Mouse (Mus musculus): ENCODE measurements around the gene Itga4. TPM values are rescaled to one million over a fixed set of nuclear protein-coding genes. Genes with fewer than 3 reads are reported as not detected.

The Itga4 gene
- polyA plus RNA-seq, 1 experiment = 4.5 TPM

GRCm38 (mm10) chr2:79351179-79352099 is 96.2 kb downstream of the Itga4 start:
- no peak for DNase-seq (ENCODE audit: extremely low spot score in 1 of 2, low spot score in 1 of 2)

GRCm38 (mm10) chr2:79352100-79352802 is 97.0 kb downstream of the Itga4 start:
- no peak for DNase-seq (ENCODE audit: extremely low spot score in 1 of 2, low spot score in 1 of 2)

GRCm38 (mm10) chr2:79354773-79355172 is 99.5 kb downstream of the Itga4 start:
- DNase-seq (ENCODE audit: extremely low spot score in 1 of 2, low spot score in 1 of 2) = peak; percentile 5 to 60

GRCm38 (mm10) chr2:79357835-79358234 is 102.6 kb downstream of the Itga4 start:
- DNase-seq (ENCODE audit: extremely low spot score in 1 of 2, low spot score in 1 of 2) = peak; percentile 19 to 35

GRCm38 (mm10) chr2:79362029-79362428 is 106.8 kb downstream of the Itga4 start:
- DNase-seq (ENCODE audit: extremely low spot score in 1 of 2, low spot score in 1 of 2) = peak; percentile 13 to 56

GRCm38 (mm10) chr2:79363920-79364319 is 108.7 kb downstream of the Itga4 start:
- no peak for DNase-seq (ENCODE audit: extremely low spot score in 1 of 2, low spot score in 1 of 2)

- no peak for DNase-seq (ENCODE audit: extremely low spot score in 1 of 2, low spot score in 1 of 2)
Measured at GRCm38 (mm10) chr2:79367451-79368450, 112.5 kb downstream of the Itga4 start.

- no peak for DNase-seq (ENCODE audit: extremely low spot score in 1 of 2, low spot score in 1 of 2)
Measured at GRCm38 (mm10) chr2:79368661-79369060, 113.4 kb downstream of the Itga4 start.

DNA sequence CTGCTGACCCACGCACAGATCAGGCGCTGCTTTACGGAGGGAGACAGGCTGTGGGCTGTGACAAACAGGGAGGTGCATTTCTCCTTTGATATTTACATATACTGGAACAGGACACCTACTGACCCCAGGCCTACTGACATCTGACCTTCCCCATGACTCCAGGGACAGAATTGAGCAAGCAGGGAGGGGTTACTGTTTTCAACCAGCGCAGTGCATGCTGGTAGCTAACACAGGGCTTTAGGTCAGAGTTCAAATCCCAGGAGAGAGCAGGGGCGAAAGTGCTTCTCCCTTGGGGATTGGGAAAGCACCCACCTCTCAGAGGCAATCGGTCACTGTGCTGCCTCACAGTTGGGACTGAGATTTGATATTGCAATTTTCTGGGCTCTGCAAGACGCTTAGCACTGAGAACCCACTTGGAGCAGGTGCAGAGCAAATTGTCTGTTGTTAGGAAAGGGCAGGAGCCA is 113.9 kb downstream of the Itga4 start:
- DNase-seq (ENCODE audit: extremely low spot score in 1 of 2, low spot score in 1 of 2) = no peak

DNA sequence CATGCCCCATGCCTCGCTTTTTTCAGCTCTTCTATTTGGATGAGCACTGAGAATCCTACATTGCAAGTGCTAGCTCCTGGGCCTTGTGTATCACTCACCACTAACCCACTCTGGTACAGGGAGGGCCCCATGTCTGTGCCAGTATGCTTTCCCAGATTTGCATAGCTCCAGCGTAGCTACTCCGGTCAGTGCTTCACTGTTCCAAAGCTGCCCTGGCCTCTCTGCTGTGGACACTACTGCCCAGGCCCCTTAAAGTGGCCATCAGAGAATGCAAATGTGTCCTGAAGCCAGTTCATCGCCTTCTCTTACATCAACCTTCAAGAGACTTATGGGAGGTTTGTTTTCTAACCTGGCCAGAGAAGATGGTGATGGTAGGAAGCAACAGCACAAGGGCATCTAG is 114.7 kb downstream of the Itga4 start:
- DNase-seq (ENCODE audit: extremely low spot score in 1 of 2, low spot score in 1 of 2) = no peak

DNA sequence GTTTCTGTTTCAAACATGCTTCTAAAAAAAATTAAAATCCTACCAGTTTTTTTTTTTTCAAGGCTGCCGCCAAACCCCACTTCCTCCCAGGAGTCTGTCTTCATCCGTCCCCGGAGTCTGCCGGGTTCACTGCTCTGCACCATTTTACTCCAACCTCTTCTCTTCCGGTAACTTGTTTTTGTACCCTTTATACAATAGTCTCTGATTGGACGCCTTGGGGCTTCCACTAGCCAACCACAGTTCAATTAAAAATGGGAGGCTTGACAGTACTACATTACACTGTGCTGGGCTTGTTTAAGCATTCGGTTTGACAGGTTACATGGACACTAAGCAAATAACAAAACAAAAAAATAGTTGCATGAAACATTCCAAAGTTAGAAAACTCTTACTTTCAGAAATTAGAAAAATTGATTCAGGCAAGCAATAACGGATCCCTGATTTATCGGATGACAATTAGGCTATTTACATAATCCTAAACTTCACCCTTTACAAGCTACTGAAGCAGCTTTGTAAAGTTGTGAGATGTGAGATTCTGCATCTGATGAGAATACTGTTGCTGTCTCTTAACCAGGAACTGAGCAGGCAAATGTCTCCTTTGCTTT is 115.6 kb downstream of the Itga4 start:
- DNase-seq (ENCODE audit: extremely low spot score in 1 of 2, low spot score in 1 of 2) = no peak

GRCm38 (mm10) chr2:79371326-79372153 is 116.3 kb downstream of the Itga4 start:
- DNase-seq (ENCODE audit: extremely low spot score in 1 of 2, low spot score in 1 of 2) = no peak

DNA sequence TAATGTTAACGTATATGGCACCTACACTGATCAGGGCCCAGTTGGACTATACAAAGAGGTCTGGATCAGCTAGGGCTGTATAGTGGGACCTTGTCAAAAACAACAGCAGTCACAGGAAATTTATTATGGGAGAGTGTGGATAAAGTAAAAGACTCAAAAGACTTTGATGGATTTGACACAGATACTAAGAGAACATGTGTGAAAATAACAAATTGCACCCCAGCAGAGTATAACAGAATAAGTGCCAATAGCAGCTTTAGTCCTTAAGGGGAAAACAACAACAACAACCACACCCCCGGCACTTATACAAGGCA is 116.9 kb downstream of the Itga4 start:
- DNase-seq (ENCODE audit: extremely low spot score in 1 of 2, low spot score in 1 of 2) = no peak

- DNase-seq (ENCODE audit: extremely low spot score in 1 of 2, low spot score in 1 of 2) = peak in 1 of 2 experiments; percentile 15
Measured at GRCm38 (mm10) chr2:79372486-79373200, 117.4 kb downstream of the Itga4 start.

DNA sequence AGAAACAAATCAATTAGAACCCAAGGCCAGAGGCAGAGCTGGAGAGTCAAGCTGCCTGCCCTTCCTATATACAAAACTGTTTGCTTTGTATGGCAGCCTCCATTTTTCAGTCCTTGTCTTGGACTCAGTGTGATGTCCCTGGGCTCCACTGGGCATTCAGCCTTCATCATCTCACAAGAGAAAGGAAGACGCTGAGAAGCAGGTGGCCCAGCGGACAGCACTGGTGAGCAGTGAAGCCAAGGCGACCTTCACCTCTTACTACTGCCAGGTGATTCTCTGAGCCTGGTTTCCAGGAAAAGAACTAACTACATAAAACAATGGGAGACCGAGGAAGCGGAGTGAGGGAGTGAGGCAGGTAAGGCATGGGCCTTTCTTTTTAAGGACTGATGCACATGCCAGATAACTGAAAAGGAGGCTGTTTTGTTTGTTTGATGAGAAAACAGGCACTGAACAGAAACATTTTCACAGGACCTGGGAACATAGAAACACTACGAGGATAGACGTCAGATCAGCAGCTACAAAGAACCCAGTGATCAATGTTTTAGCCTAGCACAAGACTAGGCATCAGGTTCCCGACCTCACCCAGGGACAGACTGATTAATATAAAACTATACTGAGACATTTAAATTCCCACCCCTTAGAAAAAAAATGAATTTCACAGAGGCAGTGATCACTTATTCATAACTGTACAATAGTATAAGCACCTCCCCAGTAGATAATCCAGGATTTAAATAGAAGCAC is 123.3 kb downstream of the Itga4 start:
- no peak for DNase-seq (ENCODE audit: extremely low spot score in 1 of 2, low spot score in 1 of 2)

GRCm38 (mm10) chr2:79379087-79380041 is 124.1 kb downstream of the Itga4 start:
- DNase-seq (ENCODE audit: extremely low spot score in 1 of 2, low spot score in 1 of 2) = no peak
